Mouse (Mus musculus) intestine, postnatal 0 days (tissue): ENCODE results near the gene Mroh3. TPM values are rescaled to one million over a fixed set of nuclear protein-coding genes. Genes with fewer than 3 reads are reported as not detected.

Experiments
- ATAC-seq: fragments of 200-750 bp; cut with Nextera tagmentation; 2 replicates; pipeline ENCODE4 v1.8.0; 2017; ENCODE audit warnings: mild to moderate bottlenecking, moderate TSS enrichment, moderate library complexity
- H3K27ac ChIP-seq: fragments of 300-500 bp; sonication (generic); 2 replicates; pipeline ENCODE4 v1.5.1; 2014; ENCODE audit warnings: mild to moderate bottlenecking, low read depth, low read length, moderate library complexity
- H3K27me3 ChIP-seq: fragments of 300-500 bp; sonication (generic); replicated peaks from 2 replicates; pipeline ENCODE4 v1.6.1; 2014; ENCODE audit warnings: low read length, mixed read lengths; ENCODE audit not compliant: control insufficient read depth, insufficient read depth
- H3K36me3 ChIP-seq: fragments of 300-500 bp; sonication (generic); 2 replicates; pipeline ENCODE4 v1.6.1; 2014; ENCODE audit warnings: mild to moderate bottlenecking, moderate library complexity; ENCODE audit not compliant: control insufficient read depth, insufficient read depth
- H3K4me1 ChIP-seq: fragments of 300-500 bp; sonication (generic); replicated peaks from 2 replicates; pipeline ENCODE4 v1.6.1; 2014; ENCODE audit warnings: antibody characterized with exemption, low read length, mixed read lengths; ENCODE audit not compliant: control insufficient read depth, insufficient read depth
- H3K4me2 ChIP-seq: fragments of 300-500 bp; sonication (generic); replicated peaks from 2 replicates; pipeline ENCODE4 v1.6.1; 2014; ENCODE audit warnings: low read depth, mild to moderate bottlenecking, moderate library complexity
- H3K4me3 ChIP-seq: fragments of 300-500 bp; sonication (generic); 2 replicates; pipeline ENCODE4 v1.5.1; 2014; ENCODE audit warnings: low read depth, low read length
- H3K9ac ChIP-seq: fragments of 300-500 bp; sonication (generic); 2 replicates; pipeline ENCODE4 v1.6.1; 2014; ENCODE audit warnings: mild to moderate bottlenecking, low read depth, low read length
- H3K9me3 ChIP-seq: fragments of 300-500 bp; sonication (generic); 2 replicates; pipeline ENCODE4 v1.6.1; 2016; ENCODE audit warnings: mixed run types; ENCODE audit not compliant: control insufficient read depth
- CTCF ChIP-seq: sonication (generic); IDR thresholded peaks from 2 replicates; pipeline ENCODE4 v1.5.1; 2016; ENCODE audit warnings: low read depth, mild to moderate bottlenecking, control low read depth, antibody characterized with exemption, moderate library complexity
- WGBS: fragments of 180-500 bp; shearing (Covaris S2); extraction: QIAGEN DNeasy Blood & Tissue Kit; methylation state at CpG from one replicate; pipeline ENCODE4 v1.1.7; 2014; 5-methylcytosine and 5-hydroxymethylcytosine counted together
- polyA plus RNA-seq: library from polyadenylated mRNA; unstranded; fragments of >200 nt; fragmentation: Nextera tagmentation; extraction: Ambion mirVana; gene quantifications from 2 replicates; pipeline ENCODE4 v1.2.1, GENCODE M21; 2015

Gene Mroh3
- polyA plus RNA-seq, 1 experiment from 2014 or later: 0.04 TPM

- Histone ChIP-seq H3K27me3 (no peaks in the 10 kb centered on the region), H3K9ac (peak overlapping the region; percentile 28; the same call in 1 of the 2 replicates), H3K4me3 (no peak overlapping the region), H3K36me3 (no peaks in the 10 kb centered on the region), H3K27ac (peak overlapping the region; percentile 89), H3K9me3 (no peaks in the 10 kb centered on the region), H3K4me1 (peaks cover 48% of the 10 kb centered on the region), H3K4me2 (peak overlapping the region; percentile 37)
- ATAC-seq: no peak
- TF ChIP-seq CTCF: no peak
- 54% methylated on average over 4 of the region's 4 CpGs for WGBS
Observed at GRCm38 (mm10) chr1:136136547-136136946, 76.1 kb downstream of the Mroh3 start.

DNA sequence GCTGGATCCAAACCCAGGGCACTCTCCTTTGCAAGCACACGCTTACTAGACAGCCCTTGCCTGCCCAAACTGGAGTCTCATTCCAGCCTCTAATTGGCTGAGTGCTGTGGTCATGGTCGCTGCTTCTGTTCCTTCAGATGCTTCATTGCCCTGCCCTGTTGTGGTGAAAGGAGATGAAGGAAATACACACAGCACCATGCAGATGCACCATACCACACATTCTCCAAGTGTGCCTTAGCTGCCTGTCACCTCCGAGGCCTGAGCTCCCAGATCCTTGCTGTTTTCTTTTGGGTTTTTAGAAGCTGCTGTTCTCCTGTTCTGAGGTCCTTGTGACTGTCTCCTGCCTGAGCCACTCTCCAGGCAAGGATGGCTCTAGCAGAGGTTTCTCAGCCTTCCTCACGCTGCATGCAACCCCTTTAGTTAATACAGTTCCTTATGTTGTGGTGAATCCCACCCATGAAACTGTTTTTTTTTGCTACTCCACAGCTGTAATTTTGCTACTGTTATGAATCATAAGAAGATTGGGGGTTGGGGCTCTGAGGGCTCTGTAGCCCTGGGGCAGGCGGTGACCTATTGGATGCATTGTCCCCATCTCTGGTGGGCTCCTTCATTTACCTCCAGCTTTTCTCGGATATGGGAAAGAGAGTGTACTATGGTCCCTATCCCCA lies 76.7 kb downstream of the Mroh3 start:
- Histone ChIP-seq H3K4me3 (no peak overlapping the region), H3K4me2 (peak overlapping the region; percentile 37), H3K9ac (no peak overlapping the region), H3K27ac (peak overlapping the region; percentile 89), H3K27me3 (no peaks in the 10 kb centered on the region), H3K4me1 (peaks cover 48% of the 10 kb centered on the region), H3K36me3 (no peaks in the 10 kb centered on the region), H3K9me3 (no peaks in the 10 kb centered on the region)
- TF ChIP-seq CTCF: no peak
- no peak for ATAC-seq
- 66% methylated on average over 6 of the region's 6 CpGs for WGBS

DNA sequence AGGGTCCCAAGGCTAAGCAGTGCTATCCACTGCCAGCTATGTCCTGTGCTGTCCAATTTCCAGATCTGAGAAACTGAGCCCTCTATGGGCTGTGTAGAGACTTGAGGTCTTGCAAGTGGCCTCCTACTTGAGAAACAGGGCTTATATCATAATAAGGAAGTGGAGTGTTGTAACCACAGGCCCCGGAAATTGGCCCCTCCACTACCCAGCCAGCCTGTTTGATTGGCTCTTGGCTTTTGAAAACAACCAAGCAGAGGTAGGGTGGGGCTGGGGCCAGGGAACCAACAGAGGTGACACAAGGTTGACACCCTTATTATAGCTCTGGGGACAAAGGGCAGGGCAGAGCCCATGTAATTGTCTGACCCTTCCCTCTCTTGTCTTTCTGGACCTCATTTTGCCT lies 77.6 kb downstream of the Mroh3 start:
- no peaks in the 10 kb centered on the region for H3K27me3 ChIP-seq
- no peak overlapping the region for H3K4me3 ChIP-seq
- peak; percentile 80 for ATAC-seq
- peak; percentile 47 for TF ChIP-seq CTCF
- peak overlapping the region; percentile 97; the same call in 1 of the 2 replicates for H3K4me2 ChIP-seq
- no peak overlapping the region for H3K9ac ChIP-seq
- H3K27ac ChIP-seq: peak overlapping the region; percentile 89
- 16% methylated on average over 1 of the region's 1 CpGs for WGBS
- H3K36me3 ChIP-seq: no peaks in the 10 kb centered on the region
- no peaks in the 10 kb centered on the region for H3K9me3 ChIP-seq
- peaks cover 52% of the 10 kb centered on the region for H3K4me1 ChIP-seq

GRCm38 (mm10) chr1:136134547-136134946 lies 78.1 kb downstream of the Mroh3 start:
- Histone ChIP-seq H3K9ac (peak overlapping the region; percentile 37; the same call in 1 of the 2 replicates), H3K4me1 (peaks cover 54% of the 10 kb centered on the region), H3K27ac (peak overlapping the region; percentile 89), H3K4me2 (peak overlapping the region; percentile 97), H3K4me3 (no peak overlapping the region), H3K36me3 (no peaks in the 10 kb centered on the region), H3K9me3 (no peaks in the 10 kb centered on the region), H3K27me3 (no peaks in the 10 kb centered on the region)
- no peak for TF ChIP-seq CTCF
- no peak for ATAC-seq
- WGBS: 66% methylated on average over 2 of the region's 2 CpGs

GRCm38 (mm10) chr1:136133570-136134240 lies 78.9 kb downstream of the Mroh3 start:
- 25% methylated on average over 13 of the region's 13 CpGs for whole genome bisulfite sequencing
- no peak for TF ChIP-seq CTCF
- Histone ChIP-seq H3K27me3 (no peaks in the 10 kb centered on the region), H3K27ac (peak overlapping the region; percentile 89), H3K36me3 (no peaks in the 10 kb centered on the region), H3K4me2 (peak overlapping the region; percentile 97), H3K9me3 (no peaks in the 10 kb centered on the region), H3K9ac (peak overlapping the region; percentile 37), H3K4me1 (peaks cover 54% of the 10 kb centered on the region), H3K4me3 (peak overlapping the region; percentile 79; the same call in 1 of the 2 replicates)
- ATAC-seq: no peak

- peak overlapping the region; percentile 79 for H3K4me3 ChIP-seq
- peak overlapping the region; percentile 81 for H3K9ac ChIP-seq
- no peak for ATAC-seq
- H3K27me3 ChIP-seq: no peaks in the 10 kb centered on the region
- peak overlapping the region; percentile 86; the same call in 1 of the 2 replicates for H3K27ac ChIP-seq
- peaks cover 45% of the 10 kb centered on the region for H3K4me1 ChIP-seq
- no peaks in the 10 kb centered on the region for H3K36me3 ChIP-seq
- H3K9me3 ChIP-seq: no peaks in the 10 kb centered on the region
- 38% methylated on average over 10 of the region's 10 CpGs for WGBS
- TF ChIP-seq CTCF: no peak
- H3K4me2 ChIP-seq: peak overlapping the region; percentile 97
Observed at GRCm38 (mm10) chr1:136132386-136133201, 80.0 kb downstream of the Mroh3 start.

Other genes starting within 250 kb of the Mroh3 start
- gene Igfn1, start 206.5 kb downstream of the Mroh3 start, polyA plus RNA-seq: 0.03 and 0.09 TPM in 2 replicates
- gene Tmem9, start 204.7 kb downstream of the Mroh3 start, polyA plus RNA-seq: 212 and 237 TPM in 2 replicates
- gene Ascl5, start 162.0 kb downstream of the Mroh3 start, polyA plus RNA-seq: not detected in 2 replicates
- gene Cacna1s, start 160.1 kb downstream of the Mroh3 start, polyA plus RNA-seq: 0.08 and 0.22 TPM in 2 replicates
- gene Kif21b, start 81.4 kb downstream of the Mroh3 start, polyA plus RNA-seq: 5.5 and 6.4 TPM in 2 replicates
- gene Inava, start 21.4 kb upstream of the Mroh3 start, polyA plus RNA-seq: 15.8 and 18.3 TPM in 2 replicates
- not detected in 2 replicates for gene Gpr25, start 48.0 kb upstream of the Mroh3 start, polyA plus RNA-seq
- gene Camsap2, start 133.3 kb upstream of the Mroh3 start, polyA plus RNA-seq: 3.3 and 3.6 TPM in 2 replicates
- 6.0 and 6.8 TPM in 2 replicates for gene Ddx59, start 202.4 kb upstream of the Mroh3 start, polyA plus RNA-seq